Mouse (Mus musculus): ENCODE measurements around the gene Il31ra.

- TF ChIP-seq CTCF (IDR thresholded peaks at IDR 0.05; ENCODE audit: borderline replicate concordance, control insufficient read depth, extremely low read depth, insufficient read depth, low read length, poor library complexity) (no peak), POLR2A (IDR thresholded peaks at IDR 0.05; ENCODE audit: control insufficient read depth, extremely low read depth, insufficient read depth, low read length, poor library complexity) (no peak)
These were observed 8.4 kb upstream of the Il31ra start for GRCm38 (mm10) chr13:112602607-112603006.

Data from thymus, adult 2 months (tissue).